Mouse (Mus musculus) embryonic facial prominence, embryonic 11.5 days (tissue): ENCODE measurements around the gene Nfatc2. TPM values are rescaled to one million over a fixed set of nuclear protein-coding genes. Genes with fewer than 3 reads are reported as not detected.
A peak's percentile ranks its signal among the peaks of the same experiment; 100 is the strongest.

Source experiments
- ATAC-seq: fragments of 200-750 bp; cut with Nextera tagmentation; replicated peaks from 2 replicates; pipeline ENCODE4 v1.8.0; 2017; ENCODE audit warnings: low read depth; ENCODE audit not compliant: insufficient number of reproducible peaks, low FRiP score, low TSS enrichment
- DNase-seq: peaks from one replicate; pipeline ENCODE4 v3.0.0-alpha.2; 2015; ENCODE audit warnings: low spot score
- H3K27ac ChIP-seq: fragments of 300-500 bp; sonication (generic); replicated peaks from 2 replicates; pipeline ENCODE4 v1.5.1; 2014; ENCODE audit warnings: mild to moderate bottlenecking, low read depth, low read length, control low read depth
- H3K27me3 ChIP-seq: fragments of 300-500 bp; sonication (generic); 2 replicates; pipeline ENCODE4 v1.6.1; 2014; ENCODE audit warnings: mild to moderate bottlenecking, low read length, moderate library complexity, mixed read lengths; ENCODE audit not compliant: control insufficient read depth, insufficient read depth
- H3K36me3 ChIP-seq: fragments of 300-500 bp; sonication (generic); replicated peaks from 2 replicates; pipeline ENCODE4 v1.6.1; 2014; ENCODE audit warnings: low read depth, mild to moderate bottlenecking, low read length, moderate library complexity, mixed read lengths; ENCODE audit not compliant: control insufficient read depth, insufficient read depth
- H3K4me1 ChIP-seq: fragments of 300-500 bp; sonication (generic); 2 replicates; pipeline ENCODE4 v1.6.1; 2014; ENCODE audit warnings: low read length, mixed read lengths; ENCODE audit not compliant: control insufficient read depth, insufficient read depth
- H3K4me2 ChIP-seq: fragments of 300-500 bp; sonication (generic); 2 replicates; pipeline ENCODE4 v1.6.1; 2014; ENCODE audit warnings: low read depth, mild to moderate bottlenecking, control low read depth, low read length, moderate library complexity
- H3K4me3 ChIP-seq: fragments of 300-500 bp; sonication (generic); 2 replicates; pipeline ENCODE4 v1.5.1; 2014; ENCODE audit warnings: low read depth, low read length, control low read depth
- H3K9ac ChIP-seq: fragments of 300-500 bp; sonication (generic); replicated peaks from 2 replicates; pipeline ENCODE4 v1.6.1; 2014; ENCODE audit warnings: mild to moderate bottlenecking, control low read depth, low read length
- H3K9me3 ChIP-seq: fragments of 300-500 bp; sonication (generic); replicated peaks from 2 replicates; pipeline ENCODE4 v1.6.1; 2016; ENCODE audit warnings: mild to moderate bottlenecking, low read length, inconsistent platforms, mixed read lengths; ENCODE audit not compliant: control insufficient read depth
- WGBS: fragments of 180-500 bp; shearing (Covaris S2); extraction: QIAGEN DNeasy Blood & Tissue Kit; methylation state at CpG from one replicate; pipeline ENCODE4 v1.1.7; 2014; 5-methylcytosine and 5-hydroxymethylcytosine counted together
- polyA plus RNA-seq: library from polyadenylated mRNA; unstranded; fragments of >200 nt; fragmentation: Nextera tagmentation; extraction: Ambion mirVana; gene quantifications from 2 replicates; pipeline ENCODE4 v1.2.1, GENCODE M21; 2014

Gene Nfatc2
- polyA plus RNA-seq, 1 experiment from 2014 or later, result 0.87 TPM

DNA sequence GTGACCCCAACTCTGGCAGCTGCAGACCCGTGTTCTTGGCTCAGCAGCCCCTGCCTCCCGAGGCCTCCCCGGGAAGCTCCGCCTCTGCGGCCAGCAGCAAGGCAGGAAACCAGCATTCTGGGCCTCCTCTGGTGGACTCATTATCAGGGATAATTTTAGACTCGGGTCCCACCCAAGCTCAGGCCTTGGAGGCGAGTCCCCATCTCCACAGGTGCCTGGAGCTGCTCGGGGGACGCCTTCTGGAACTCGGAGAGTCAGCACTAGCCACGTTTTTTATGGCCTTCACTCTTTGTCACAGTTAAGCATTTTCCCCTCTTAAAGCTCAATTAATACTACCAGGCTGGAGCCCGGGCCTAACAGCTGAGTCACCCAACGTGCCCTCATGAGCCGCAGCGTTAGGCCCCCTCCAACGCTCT lies 3.2 kb upstream of the Nfatc2 start:
- Histone ChIP-seq H3K4me1 (peaks cover 4% of the 10 kb centered on the region; the same call in 1 of the 2 replicates), H3K36me3 (no peaks in the 10 kb centered on the region), H3K4me3 (no peak overlapping the region), H3K27ac (no peak overlapping the region), H3K9me3 (no peaks in the 10 kb centered on the region), H3K27me3 (peaks cover 31% of the 10 kb centered on the region), H3K4me2 (no peak overlapping the region), H3K9ac (no peak overlapping the region)
- no peak for ATAC-seq
- 39% methylated on average over 16 of the region's 16 CpGs for WGBS
- DNase-seq, result no peak

DNA sequence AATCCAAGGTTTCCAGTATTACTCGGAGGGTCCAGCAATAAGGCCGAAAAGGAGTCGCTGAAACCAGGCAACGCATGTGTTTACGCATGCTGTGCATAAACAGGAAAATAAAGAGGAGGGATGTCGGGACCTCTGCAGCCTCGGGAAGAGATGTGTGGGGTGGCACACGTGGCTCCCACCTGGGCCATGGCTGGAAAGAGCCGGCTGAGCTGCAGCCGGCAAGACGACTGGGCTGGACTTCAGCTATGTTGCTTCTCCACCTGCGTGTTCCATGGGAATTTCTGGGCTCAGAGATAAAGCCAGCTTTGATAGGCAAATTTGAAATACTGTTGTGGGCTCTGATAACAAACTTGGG lies 907 bp upstream of the Nfatc2 start:
- Histone ChIP-seq H3K4me2 (no peak overlapping the region; the same call in 1 of the 2 replicates), H3K27me3 (peaks cover 35% of the 10 kb centered on the region), H3K9ac (no peak overlapping the region), H3K9me3 (no peaks in the 10 kb centered on the region), H3K36me3 (no peaks in the 10 kb centered on the region), H3K4me1 (peaks cover 4% of the 10 kb centered on the region; the same call in 1 of the 2 replicates), H3K4me3 (no peak overlapping the region), H3K27ac (no peak overlapping the region)
- WGBS, result 20% methylated on average over 12 of the region's 12 CpGs
- no peak for DNase-seq
- no peak for ATAC-seq

DNA sequence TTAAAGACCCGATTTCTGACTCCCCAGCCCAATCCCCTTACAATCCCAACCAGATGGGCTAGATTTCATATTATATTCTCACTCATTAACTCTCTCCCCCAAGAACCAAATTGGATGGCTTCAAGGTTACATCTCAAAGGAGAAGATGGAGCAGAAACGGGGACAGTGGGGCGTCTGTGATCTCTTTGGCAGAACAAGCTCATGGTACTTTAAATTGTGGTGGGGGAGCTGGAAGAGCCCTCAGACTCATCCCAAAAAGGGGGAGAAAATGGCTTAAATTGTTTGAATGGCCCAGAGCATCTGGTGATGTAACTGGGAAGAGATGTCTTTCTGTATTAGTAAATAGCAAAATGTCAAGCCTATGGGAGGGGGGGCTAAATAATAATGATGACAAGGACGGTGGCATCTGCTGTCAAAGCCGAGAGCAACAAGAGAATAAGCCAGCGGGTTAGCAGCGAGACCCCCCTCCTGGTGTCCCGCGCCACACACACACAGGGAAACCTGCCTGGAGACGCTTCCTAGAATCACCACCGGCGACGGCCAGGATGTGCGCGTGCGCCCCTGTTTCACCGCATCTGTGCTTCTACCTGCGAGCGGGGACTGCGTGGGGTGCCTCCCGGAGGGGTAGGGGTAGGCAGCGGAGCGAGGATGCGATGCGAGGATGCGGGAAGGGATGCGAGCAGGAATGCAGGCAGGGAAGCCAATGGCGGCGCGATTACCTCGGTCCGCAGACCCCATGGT lies 537 bp downstream of the Nfatc2 start:
- H3K27ac ChIP-seq, result no peak overlapping the region
- peak overlapping the region; percentile 61 for H3K9ac ChIP-seq
- 1% methylated on average over 32 of the region's 32 CpGs for WGBS
- peaks cover 35% of the 10 kb centered on the region for H3K27me3 ChIP-seq
- no peaks in the 10 kb centered on the region for H3K9me3 ChIP-seq
- DNase-seq (peak; percentile 45), ATAC-seq (0 out of 2 replicates have a peak, but pooled peaks have one; percentile 12)
- H3K4me2 ChIP-seq, result peak overlapping the region; percentile 95
- H3K36me3 ChIP-seq, result no peaks in the 10 kb centered on the region
- H3K4me3 ChIP-seq, result peak overlapping the region; percentile 52
- H3K4me1 ChIP-seq, result peaks cover 4% of the 10 kb centered on the region; the same call in 1 of the 2 replicates

DNA sequence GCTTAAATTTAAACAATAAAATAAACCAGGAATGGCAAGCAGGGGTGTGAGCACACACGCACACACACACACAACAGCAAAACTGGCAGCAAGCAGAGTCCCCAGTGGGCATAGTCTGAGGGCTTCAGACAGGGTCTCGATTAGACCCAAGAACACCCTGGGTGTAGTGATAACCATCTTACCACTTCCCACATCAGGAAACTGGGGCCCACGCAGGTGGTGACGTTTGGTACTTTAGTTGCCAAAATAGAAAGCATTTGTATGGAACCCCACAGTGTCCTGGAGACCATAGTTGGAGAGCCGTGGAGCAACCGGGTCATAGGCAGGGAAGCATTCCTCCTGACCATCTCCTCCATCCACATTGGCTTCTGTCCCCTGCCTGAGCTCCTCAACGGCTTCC lies 5.8 kb downstream of the Nfatc2 start:
- no peak overlapping the region for H3K4me2 ChIP-seq
- no peaks in the 10 kb centered on the region for H3K36me3 ChIP-seq
- DNase-seq, result no peak
- peaks cover 18% of the 10 kb centered on the region for H3K27me3 ChIP-seq
- H3K27ac ChIP-seq, result no peak overlapping the region
- no peak for ATAC-seq
- H3K4me3 ChIP-seq, result no peak overlapping the region
- H3K9me3 ChIP-seq, result no peaks in the 10 kb centered on the region
- no peaks in the 10 kb centered on the region for H3K4me1 ChIP-seq
- no peak overlapping the region for H3K9ac ChIP-seq
- 81% methylated on average over 7 of the region's 7 CpGs for WGBS

DNA sequence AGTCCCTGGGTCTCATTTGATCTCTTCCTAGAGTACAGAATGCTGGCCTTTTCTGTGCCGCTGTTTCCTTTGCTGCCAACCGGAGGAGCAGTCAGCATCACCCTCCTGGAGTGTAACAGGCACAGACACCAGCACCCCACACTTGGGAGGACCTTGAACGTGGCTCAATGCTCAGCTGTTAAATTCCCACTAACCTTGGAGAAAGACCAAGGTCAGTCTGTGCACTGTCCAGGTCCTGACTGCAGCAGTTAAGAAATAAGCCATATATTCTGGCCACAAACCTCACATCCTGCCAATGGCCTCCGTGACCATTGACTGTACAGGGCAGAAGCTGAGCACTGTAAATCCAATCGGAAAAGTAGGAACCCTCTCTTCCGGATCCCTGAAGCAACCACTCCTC lies 7.8 kb downstream of the Nfatc2 start:
- Histone ChIP-seq H3K36me3 (no peaks in the 10 kb centered on the region), H3K4me3 (no peak overlapping the region), H3K4me2 (no peak overlapping the region), H3K9me3 (no peaks in the 10 kb centered on the region), H3K27me3 (peaks cover 22% of the 10 kb centered on the region), H3K4me1 (peaks cover 6% of the 10 kb centered on the region; the same call in 1 of the 2 replicates), H3K9ac (no peak overlapping the region), H3K27ac (no peak overlapping the region)
- no peak for DNase-seq
- no peak for ATAC-seq
- WGBS, result 76% methylated on average over 6 of the region's 6 CpGs

DNA sequence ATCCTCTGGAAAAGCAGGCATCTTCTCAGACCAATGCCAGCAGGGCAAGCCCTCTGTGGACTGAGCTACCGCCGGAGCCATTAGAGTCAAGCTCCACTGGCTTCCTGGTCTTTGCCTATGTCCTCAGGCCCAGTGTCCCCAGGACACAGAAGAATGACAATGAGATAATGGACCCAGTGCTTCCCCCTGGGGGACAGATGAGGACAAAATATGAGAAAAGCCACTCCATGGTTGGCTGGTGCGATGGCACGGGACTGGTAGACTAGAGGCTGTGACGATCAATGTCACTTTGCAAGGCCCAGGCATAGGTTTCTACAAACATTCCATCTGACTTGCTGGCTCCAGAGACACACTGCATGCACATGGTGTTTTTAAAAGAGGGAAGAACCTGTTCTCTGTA lies 8.5 kb downstream of the Nfatc2 start:
- DNase-seq (no peak), ATAC-seq (no peak)
- Histone ChIP-seq H3K27ac (no peak overlapping the region), H3K4me1 (peaks cover 6% of the 10 kb centered on the region; the same call in 1 of the 2 replicates), H3K27me3 (peaks cover 22% of the 10 kb centered on the region), H3K36me3 (no peaks in the 10 kb centered on the region), H3K4me3 (no peak overlapping the region), H3K4me2 (no peak overlapping the region), H3K9ac (no peak overlapping the region), H3K9me3 (no peaks in the 10 kb centered on the region)
- 82% methylated on average over 5 of the region's 5 CpGs for WGBS

DNA sequence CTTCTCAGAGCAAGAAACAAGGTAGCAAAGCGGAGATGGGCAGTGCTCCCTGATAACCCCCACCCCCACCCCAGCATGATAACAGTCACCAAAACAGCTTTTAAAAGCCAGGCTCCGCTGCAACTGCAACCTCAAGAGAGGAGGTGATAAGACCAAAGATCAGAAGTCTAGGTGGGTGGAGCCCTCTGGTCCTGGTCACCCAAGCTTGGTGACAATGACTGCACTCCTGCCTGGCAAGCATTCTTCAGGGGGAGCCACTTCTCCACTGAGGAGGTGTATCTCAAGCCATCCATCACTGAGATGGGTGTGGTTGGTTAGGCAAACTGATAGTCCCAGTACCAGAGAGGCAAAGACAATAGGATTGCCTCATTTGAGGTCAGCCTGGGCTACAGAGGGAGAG lies 10.4 kb downstream of the Nfatc2 start:
- Histone ChIP-seq H3K36me3 (no peaks in the 10 kb centered on the region), H3K4me2 (no peak overlapping the region), H3K27me3 (peaks cover 22% of the 10 kb centered on the region), H3K27ac (no peak overlapping the region), H3K9ac (no peak overlapping the region), H3K9me3 (no peaks in the 10 kb centered on the region), H3K4me3 (no peak overlapping the region), H3K4me1 (peaks cover 6% of the 10 kb centered on the region; the same call in 1 of the 2 replicates)
- DNase-seq, result no peak
- no peak for ATAC-seq
- WGBS, result 75% methylated on average over 2 of the region's 2 CpGs

DNA sequence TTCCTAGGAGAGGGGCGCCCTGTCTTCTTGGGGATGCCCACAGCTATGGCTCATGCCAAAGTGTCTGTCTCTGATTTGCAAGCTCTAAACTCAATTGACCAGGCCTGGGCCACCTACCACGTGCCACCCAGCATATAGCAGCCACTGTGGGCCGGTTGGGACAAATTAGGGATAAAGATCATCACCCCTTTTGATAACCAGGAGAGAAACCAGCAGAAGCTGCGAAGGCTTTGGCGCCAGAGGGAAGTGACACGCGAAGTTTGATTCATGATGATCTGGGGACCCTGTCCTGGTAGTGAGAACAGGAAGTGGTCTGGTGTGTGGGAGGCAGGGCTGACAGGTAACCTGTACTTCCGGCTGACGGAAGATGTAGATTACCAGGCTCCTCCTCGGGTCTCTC lies 10.9 kb downstream of the Nfatc2 start:
- WGBS, result 39% methylated on average over 10 of the region's 10 CpGs
- Histone ChIP-seq H3K36me3 (no peaks in the 10 kb centered on the region), H3K27ac (no peak overlapping the region), H3K9ac (peak overlapping the region; percentile 32), H3K4me1 (peaks cover 6% of the 10 kb centered on the region; the same call in 1 of the 2 replicates), H3K4me2 (peak overlapping the region; percentile 68), H3K27me3 (peaks cover 22% of the 10 kb centered on the region), H3K9me3 (no peaks in the 10 kb centered on the region), H3K4me3 (peak overlapping the region; percentile 40)
- no peak for ATAC-seq
- DNase-seq, result no peak
